Mouse (Mus musculus): ENCODE data around the gene Htr5b. TPM values are rescaled to one million over a fixed set of nuclear protein-coding genes. Genes with fewer than 3 reads are reported as not detected.
A peak's percentile ranks its signal among the peaks of the same experiment; 100 is the strongest.

Gene Htr5b
- polyA plus RNA-seq (2012; rRNA removed) (0.44 and 0.50 TPM in 2 replicates), polyA plus RNA-seq (2014; fragmentation: Nextera tagmentation; extraction: Ambion mirVana) (0.62 TPM in 2 replicates)

DNA sequence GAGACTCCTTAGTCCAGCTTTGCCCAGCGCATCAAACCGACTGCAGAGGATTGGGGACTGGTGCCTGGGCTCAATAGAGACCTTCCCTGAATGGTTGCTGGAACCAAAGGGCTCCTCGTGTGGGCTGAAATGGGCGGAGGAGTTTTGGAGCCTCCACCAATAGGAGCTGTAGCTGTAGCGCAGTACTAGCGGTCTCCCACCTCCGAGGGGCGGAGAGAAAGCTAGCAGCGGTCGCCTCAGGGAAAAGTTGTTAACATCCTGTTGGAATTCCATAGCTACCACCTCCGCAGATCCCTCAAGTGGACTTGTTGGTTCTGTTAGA, at the start of gene Htr5b:
TSS of gene Htr5b (minus strand) at position 67 of the 322 bp plus-strand sequence.
- DNase-seq (ENCODE audit: low spot score) (peak; percentile 68), ATAC-seq (ENCODE audit: low FRiP score, low read depth) (peak; percentile 92)
- H3K27me3 ChIP-seq (ENCODE audit: control insufficient read depth, insufficient read depth, low read length): peaks cover 11% of the 10 kb centered on the region; the same call in 1 of the 2 replicates
- peak within 1 kb of the TSS; percentile 30 for H3K4me3 ChIP-seq (replicated peaks; ENCODE audit: low read length)
- peak within 1 kb of the TSS; percentile 53 for H3K4me2 ChIP-seq (replicated peaks; ENCODE audit: low read depth, low read length, severe bottlenecking)
- no peak within 1 kb of the TSS for H3K27ac ChIP-seq (replicated peaks; ENCODE audit: low read depth, low read length)
- 4% methylated on average over 11 of the region's 11 CpGs for whole genome bisulfite sequencing
- no peak for TF ChIP-seq POLR2A (IDR thresholded peaks at IDR 0.05; ENCODE audit: borderline replicate concordance, extremely low read depth, insufficient read depth, insufficient read length)
- H3K36me3 ChIP-seq (ENCODE audit: control insufficient read depth, insufficient read depth, low read length): no peaks in the 10 kb centered on the region
- H3K4me1 ChIP-seq (ENCODE audit: control insufficient read depth, insufficient read depth, low read length): peaks cover 11% of the 10 kb centered on the region; the same call in 1 of the 2 replicates
- peak within 1 kb of the TSS; percentile 25; the same call in 1 of the 2 replicates for H3K9ac ChIP-seq (ENCODE audit: low read depth, low read length, severe bottlenecking)
- no peaks in the 10 kb centered on the region for H3K9me3 ChIP-seq (ENCODE audit: control insufficient read depth, low read length)

DNA sequence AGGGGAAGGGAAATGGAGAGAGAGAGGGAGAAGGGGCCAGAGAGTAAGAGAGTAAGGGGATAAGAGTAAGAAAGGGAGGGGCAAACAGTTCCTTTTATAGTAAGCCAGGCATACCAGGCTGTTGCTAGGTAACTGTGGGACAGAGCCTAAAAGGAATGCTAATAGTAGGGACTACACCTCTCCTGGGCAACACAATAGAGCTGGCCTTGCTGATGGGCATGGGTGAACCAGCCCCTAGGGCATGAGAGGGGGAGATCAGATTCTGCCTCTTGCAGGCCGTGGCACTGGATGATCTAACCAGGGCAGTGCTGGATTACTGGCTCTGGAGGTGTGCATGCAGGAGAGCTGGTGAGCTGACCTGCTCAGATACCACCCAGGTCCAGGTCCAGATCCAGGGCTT, 49.2 kb upstream of the Htr5b start:
- 75% methylated on average over 1 of the region's 1 CpGs for WGBS
- H3K9me3 ChIP-seq (ENCODE audit: control insufficient read depth, low read length): no peaks in the 10 kb centered on the region
- no peak for TF ChIP-seq POLR2A (IDR thresholded peaks at IDR 0.05; ENCODE audit: borderline replicate concordance, extremely low read depth, insufficient read depth, insufficient read length)
- no peaks in the 10 kb centered on the region for H3K27me3 ChIP-seq (ENCODE audit: control insufficient read depth, insufficient read depth, low read length)
- no peak for DNase-seq (ENCODE audit: low spot score)
- H3K4me2 ChIP-seq (replicated peaks; ENCODE audit: low read depth, low read length, severe bottlenecking): no peak overlapping the region
- H3K4me3 ChIP-seq (replicated peaks; ENCODE audit: low read length): no peak overlapping the region
- no peak for ATAC-seq (ENCODE audit: low FRiP score, low read depth)
- H3K9ac ChIP-seq (ENCODE audit: low read depth, low read length, severe bottlenecking): no peak overlapping the region
- H3K36me3 ChIP-seq (ENCODE audit: control insufficient read depth, insufficient read depth, low read length): no peaks in the 10 kb centered on the region
- no peaks in the 10 kb centered on the region for H3K4me1 ChIP-seq (ENCODE audit: control insufficient read depth, insufficient read depth, low read length)
- H3K27ac ChIP-seq (replicated peaks; ENCODE audit: low read depth, low read length): no peak overlapping the region

DNA sequence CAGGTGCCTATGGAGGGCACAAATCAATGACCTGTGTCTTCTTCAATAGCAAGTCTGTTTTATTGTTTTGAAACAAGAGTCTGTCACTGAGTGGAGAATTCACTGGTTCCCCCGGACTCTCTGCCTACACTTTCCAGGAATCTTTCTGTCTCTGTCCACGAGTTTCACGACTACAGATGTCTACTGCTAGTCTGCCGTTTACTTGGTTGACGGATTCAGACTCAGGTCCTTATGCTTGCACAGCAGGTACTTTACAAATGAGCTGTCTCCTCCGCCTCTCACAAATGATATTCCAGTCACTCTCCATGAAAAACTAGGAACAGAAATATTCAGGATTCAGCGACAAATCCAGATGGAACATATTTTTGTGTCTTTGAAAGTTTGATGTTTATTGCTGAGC, 42.3 kb upstream of the Htr5b start:
- Histone ChIP-seq H3K4me1 (ENCODE audit: control insufficient read depth, insufficient read depth, low read length) (peaks cover 3% of the 10 kb centered on the region; the same call in 1 of the 2 replicates), H3K27me3 (ENCODE audit: control insufficient read depth, insufficient read depth, low read length) (no peaks in the 10 kb centered on the region), H3K36me3 (ENCODE audit: control insufficient read depth, insufficient read depth, low read length) (peaks cover 2% of the 10 kb centered on the region; the same call in 1 of the 2 replicates), H3K9me3 (ENCODE audit: control insufficient read depth, low read length) (no peaks in the 10 kb centered on the region), H3K4me2 (replicated peaks; ENCODE audit: low read depth, low read length, severe bottlenecking) (no peak overlapping the region), H3K4me3 (replicated peaks; ENCODE audit: low read length) (no peak overlapping the region), H3K9ac (ENCODE audit: low read depth, low read length, severe bottlenecking) (no peak overlapping the region), H3K27ac (replicated peaks; ENCODE audit: low read depth, low read length) (no peak overlapping the region)
- ATAC-seq (ENCODE audit: low FRiP score, low read depth) (no peak), DNase-seq (ENCODE audit: low spot score) (no peak)
- TF ChIP-seq POLR2A (IDR thresholded peaks at IDR 0.05; ENCODE audit: borderline replicate concordance, extremely low read depth, insufficient read depth, insufficient read length): no peak
- WGBS: 82% methylated on average over 7 of the region's 7 CpGs

DNA sequence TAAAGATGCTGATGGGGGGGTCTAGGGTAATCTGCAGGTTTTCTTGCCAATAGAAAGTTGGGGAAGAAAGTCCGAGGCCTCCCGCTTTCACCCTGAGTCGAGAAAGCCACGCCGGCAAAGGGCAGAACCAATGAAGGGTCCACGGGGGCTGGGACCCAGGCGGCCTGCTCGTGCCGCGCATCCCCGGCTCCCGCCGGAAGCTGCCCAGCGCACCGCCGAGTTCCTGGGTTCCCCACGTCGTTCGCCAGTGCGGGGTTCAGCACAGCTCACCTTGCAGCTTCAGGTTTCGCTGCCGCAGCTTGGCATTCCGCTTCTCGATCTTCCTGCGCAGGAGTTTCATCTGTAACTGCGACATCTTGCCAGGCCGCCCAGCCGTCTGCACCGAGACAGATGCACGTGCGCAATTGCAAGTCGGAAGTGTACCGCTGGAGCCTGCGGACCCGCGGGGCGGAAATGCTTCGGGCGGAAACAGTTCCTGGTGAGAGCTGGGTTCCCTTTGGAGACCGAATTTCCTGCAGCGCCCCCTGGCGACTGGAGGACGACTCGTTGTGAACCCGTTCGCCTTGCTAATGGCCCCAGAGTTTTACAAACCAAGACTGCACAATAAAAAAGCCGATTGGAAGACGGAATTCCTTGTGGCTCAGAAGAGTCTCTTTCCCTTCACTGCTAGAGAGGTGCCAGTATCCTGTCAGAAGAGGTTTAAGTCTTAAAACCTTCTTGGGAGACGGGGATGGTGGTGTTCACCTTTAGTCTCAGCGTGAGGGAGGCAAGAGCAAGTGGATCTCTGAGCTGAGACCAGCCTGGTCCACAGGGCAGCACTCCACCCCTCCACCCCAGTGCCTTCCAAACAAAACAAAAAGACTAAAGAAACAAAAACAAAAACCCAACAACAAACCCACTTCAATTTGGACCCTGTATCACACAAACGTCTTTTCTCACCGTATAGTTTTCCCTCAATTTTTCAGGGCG, 39.5 kb upstream of the Htr5b start, which contains the start of gene Ddx18:
TSS of gene Ddx18 (minus strand) at position 469 of the 969 bp plus-strand sequence.
- peak within 1 kb of the TSS; percentile 67 for H3K9ac ChIP-seq (ENCODE audit: low read depth, low read length, severe bottlenecking)
- 0 out of 2 replicates have a peak, but pooled peaks have one; percentile 6 for TF ChIP-seq POLR2A (IDR thresholded peaks at IDR 0.05; ENCODE audit: borderline replicate concordance, extremely low read depth, insufficient read depth, insufficient read length)
- peaks cover 3% of the 10 kb centered on the region; the same call in 1 of the 2 replicates for H3K4me1 ChIP-seq (ENCODE audit: control insufficient read depth, insufficient read depth, low read length)
- no peaks in the 10 kb centered on the region for H3K27me3 ChIP-seq (ENCODE audit: control insufficient read depth, insufficient read depth, low read length)
- no peaks in the 10 kb centered on the region for H3K9me3 ChIP-seq (ENCODE audit: control insufficient read depth, low read length)
- ATAC-seq (ENCODE audit: low FRiP score, low read depth) (peak; percentile 97), DNase-seq (ENCODE audit: low spot score) (peak; percentile 92)
- H3K4me3 ChIP-seq (replicated peaks; ENCODE audit: low read length): peak within 1 kb of the TSS; percentile 58
- H3K36me3 ChIP-seq (ENCODE audit: control insufficient read depth, insufficient read depth, low read length): peaks cover 27% of the 10 kb centered on the region
- 8% methylated on average over 46 of the region's 53 CpGs for WGBS
- H3K4me2 ChIP-seq (replicated peaks; ENCODE audit: low read depth, low read length, severe bottlenecking): peak within 1 kb of the TSS; percentile 45
- no peak within 1 kb of the TSS for H3K27ac ChIP-seq (replicated peaks; ENCODE audit: low read depth, low read length)

DNA sequence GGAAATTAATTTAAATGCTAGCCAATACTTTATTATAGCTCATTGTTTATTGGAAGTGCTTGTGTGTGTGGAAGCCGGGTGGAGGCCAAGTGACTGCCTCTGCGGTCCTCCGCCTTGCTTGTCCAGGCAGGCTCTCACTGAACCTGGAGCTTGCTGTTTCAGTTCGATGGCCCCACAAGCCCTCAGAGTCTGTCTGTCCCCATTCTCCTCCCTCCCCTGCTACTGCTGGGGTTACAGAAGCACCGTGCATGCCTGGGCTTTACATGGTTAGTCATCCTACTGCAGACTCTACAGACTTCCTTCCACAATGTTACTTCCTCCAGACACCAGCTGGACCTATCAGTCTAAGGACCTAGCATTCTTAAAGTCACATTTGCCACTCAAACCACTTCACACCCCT, 29.6 kb upstream of the Htr5b start:
- no peak overlapping the region for H3K27ac ChIP-seq (replicated peaks; ENCODE audit: low read depth, low read length)
- no peak overlapping the region for H3K4me3 ChIP-seq (replicated peaks; ENCODE audit: low read length)
- DNase-seq (ENCODE audit: low spot score) (peak; percentile 0), ATAC-seq (ENCODE audit: low FRiP score, low read depth) (no peak)
- no peaks in the 10 kb centered on the region for H3K27me3 ChIP-seq (ENCODE audit: control insufficient read depth, insufficient read depth, low read length)
- no peaks in the 10 kb centered on the region for H3K4me1 ChIP-seq (ENCODE audit: control insufficient read depth, insufficient read depth, low read length)
- no peaks in the 10 kb centered on the region for H3K9me3 ChIP-seq (ENCODE audit: control insufficient read depth, low read length)
- H3K9ac ChIP-seq (ENCODE audit: low read depth, low read length, severe bottlenecking): no peak overlapping the region
- no peak overlapping the region for H3K4me2 ChIP-seq (replicated peaks; ENCODE audit: low read depth, low read length, severe bottlenecking)
- TF ChIP-seq POLR2A (IDR thresholded peaks at IDR 0.05; ENCODE audit: borderline replicate concordance, extremely low read depth, insufficient read depth, insufficient read length): no peak
- 94% methylated on average over 5 of the region's 5 CpGs for WGBS
- peaks cover 92% of the 10 kb centered on the region for H3K36me3 ChIP-seq (ENCODE audit: control insufficient read depth, insufficient read depth, low read length)

Data from limb, embryonic 14.5 days (tissue).